Mouse (Mus musculus) layer of hippocampus, adult 2 months (tissue): ENCODE results near the gene Slain2. TPM values are rescaled to one million over a fixed set of nuclear protein-coding genes. Genes with fewer than 3 reads are reported as not detected.

Source experiments
- DNase-seq, 2 experiments: peaks; one replicate each; pipeline ENCODE4 v3.0.0; 2022; ENCODE audit warnings: low spot score in 2 of 2
- H3K27ac ChIP-seq: fragments of 200-600 bp; 2 replicates; pipeline ENCODE4 v1.8.1; 2022
- H3K4me3 ChIP-seq: fragments of 200-600 bp; 2 replicates; pipeline ENCODE4 v1.8.1; 2022; ENCODE audit warnings: mild to moderate bottlenecking
- CTCF ChIP-seq: fragments of 200-600 bp; conservative IDR thresholded peaks from 2 replicates; pipeline ENCODE4 v1.8.1; 2022; ENCODE audit warnings: antibody characterized with exemption, mild to moderate bottlenecking, moderate library complexity
- total RNA-seq, 2 experiments: library from RNA; stranded (reverse); gene quantifications; 2 replicates each; pipeline ENCODE4 v1.2.3; 2021

The Slain2 gene
- total RNA-seq, 2 experiments from 2014 or later, result 23.3 to 24.0 TPM

DNA sequence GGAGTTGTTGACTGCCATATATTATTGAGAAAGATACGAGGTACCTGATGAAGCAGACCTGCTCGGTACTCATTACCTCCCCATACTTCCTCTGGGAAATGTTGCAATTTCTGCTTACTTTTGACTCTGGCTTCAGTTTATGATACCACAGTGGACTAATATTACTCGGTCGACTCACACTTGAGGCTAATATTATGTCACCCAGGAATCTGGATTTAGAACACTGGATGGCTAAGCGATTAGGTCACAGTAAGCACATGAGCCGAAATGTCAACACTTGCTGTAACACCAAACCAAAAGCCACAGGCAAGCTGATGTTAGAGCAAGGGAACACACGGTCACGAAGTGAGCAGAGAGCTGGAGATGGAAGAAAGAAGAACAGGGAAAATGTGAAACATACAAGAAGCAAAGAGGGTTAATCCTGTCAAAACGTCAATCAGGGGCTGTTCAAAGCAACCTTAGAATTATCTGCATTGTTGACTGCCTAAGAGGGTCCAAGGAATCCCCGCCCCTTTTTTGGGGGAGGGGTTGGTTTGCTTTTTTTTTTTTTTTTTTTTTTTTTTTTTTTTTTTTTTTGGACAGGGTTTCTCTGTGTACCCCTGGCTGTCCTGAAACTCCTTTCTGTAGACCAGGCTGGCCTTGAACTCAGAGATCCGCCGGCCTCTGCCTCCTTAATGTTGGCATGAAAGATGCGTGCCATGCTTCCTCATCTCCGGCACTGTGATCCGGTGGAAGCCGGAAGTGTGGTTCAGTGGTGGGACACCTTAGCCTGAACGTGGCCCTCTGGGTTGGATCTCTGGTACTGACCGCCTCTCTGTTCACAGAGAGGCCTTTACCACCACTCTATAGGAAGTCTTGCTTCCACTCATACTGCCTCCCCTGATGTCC lies 9.0 kb upstream of the Slain2 start:
- Histone ChIP-seq H3K27ac (no peak overlapping the region), H3K4me3 (no peak overlapping the region)
- DNase-seq, result no peak
- no peak for TF ChIP-seq CTCF

DNA sequence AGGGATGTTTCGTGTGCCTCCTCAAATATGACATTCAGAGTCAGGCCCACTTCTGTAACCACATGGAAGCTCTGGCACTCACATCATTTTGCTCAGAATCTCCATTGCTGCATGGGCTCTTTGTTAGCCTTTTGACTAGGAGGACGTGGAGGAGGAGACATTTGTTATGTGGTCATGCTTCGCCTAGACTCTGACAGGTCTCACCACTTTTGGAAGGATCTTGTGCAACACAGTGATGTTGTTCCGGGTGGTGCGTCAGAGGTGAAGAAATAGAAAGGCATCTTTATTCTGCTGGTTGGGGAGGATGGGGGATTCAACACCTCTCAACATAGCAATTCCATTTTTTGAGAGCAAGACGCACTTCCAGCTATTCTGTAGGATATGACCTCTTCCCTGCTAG lies 6.7 kb upstream of the Slain2 start:
- Histone ChIP-seq H3K27ac (no peak overlapping the region), H3K4me3 (no peak overlapping the region)
- DNase-seq, result no peak
- no peak for TF ChIP-seq CTCF

DNA sequence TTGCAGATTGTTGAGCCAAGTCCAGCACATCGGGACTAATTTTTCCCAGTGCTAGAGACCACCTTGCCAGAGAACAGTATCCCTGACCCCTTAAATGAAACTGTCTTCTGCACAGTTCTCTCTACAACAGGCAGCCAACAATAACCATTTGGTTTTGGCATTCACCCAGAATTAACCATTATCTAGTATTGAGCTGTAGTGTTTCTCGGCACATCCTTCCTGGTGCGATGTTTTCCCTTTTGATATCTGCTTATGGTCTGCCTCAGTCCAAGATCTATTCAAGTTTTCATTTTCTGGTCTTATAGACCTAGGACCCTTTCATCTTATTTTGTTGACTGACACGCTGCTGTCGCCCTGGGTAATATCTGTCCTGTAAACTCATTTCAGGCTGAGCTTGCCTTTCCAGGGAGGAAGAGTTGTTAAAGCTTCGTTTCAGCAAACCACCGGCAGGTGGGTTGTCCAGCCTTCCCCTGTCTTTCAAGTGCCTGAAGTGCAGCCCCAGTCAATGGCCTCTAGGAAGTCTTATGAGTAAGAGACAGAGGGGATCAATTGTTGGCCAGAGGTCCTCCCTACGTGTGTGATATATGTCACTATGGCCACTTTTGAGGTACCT lies 5.7 kb upstream of the Slain2 start:
- Histone ChIP-seq H3K4me3 (no peak overlapping the region), H3K27ac (no peak overlapping the region)
- DNase-seq, result no peak
- TF ChIP-seq CTCF, result no peak

DNA sequence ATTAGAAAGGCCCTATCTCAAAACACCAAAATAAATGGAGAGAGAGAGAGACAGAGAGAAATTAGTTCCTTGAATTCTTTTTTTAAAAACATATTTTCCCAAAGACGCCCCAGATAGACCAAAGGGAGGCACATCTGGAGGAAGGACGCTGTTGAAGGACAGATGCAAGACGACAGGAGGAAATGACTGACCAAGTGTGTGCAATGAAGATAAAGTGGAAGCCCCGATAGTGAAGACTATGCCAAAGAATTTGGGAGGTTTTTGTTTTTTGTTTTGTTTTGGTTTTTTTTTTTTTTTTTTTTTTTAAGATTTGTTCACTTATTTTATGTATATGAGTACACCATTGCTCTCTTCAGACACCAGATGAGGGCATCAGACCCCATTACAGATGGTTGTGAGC lies 4.7 kb upstream of the Slain2 start:
- no peak for DNase-seq
- no peak overlapping the region for H3K27ac ChIP-seq
- TF ChIP-seq CTCF, result no peak
- H3K4me3 ChIP-seq, result no peak overlapping the region

DNA sequence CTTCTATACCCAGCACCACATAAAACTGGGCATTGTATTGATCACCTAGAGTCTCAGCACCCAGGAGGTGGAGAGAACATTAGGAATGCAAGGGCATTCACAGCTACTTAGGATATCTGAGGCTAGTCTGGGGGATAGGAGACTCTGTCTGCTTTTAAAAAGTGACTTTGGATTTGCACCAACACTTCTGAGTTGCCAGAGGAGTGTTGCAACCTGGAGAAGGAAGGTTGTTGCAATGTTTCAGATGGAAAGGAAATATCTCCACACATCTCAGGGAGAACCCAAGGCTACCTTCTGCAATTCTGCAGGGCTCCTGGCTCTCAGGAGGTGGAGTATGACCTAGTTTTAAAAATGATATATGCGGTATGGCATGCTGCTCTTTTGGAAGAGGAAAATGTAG lies 3.7 kb upstream of the Slain2 start:
- H3K27ac ChIP-seq, result no peak overlapping the region
- TF ChIP-seq CTCF, result no peak
- DNase-seq, result no peak
- H3K4me3 ChIP-seq, result no peak overlapping the region

DNA sequence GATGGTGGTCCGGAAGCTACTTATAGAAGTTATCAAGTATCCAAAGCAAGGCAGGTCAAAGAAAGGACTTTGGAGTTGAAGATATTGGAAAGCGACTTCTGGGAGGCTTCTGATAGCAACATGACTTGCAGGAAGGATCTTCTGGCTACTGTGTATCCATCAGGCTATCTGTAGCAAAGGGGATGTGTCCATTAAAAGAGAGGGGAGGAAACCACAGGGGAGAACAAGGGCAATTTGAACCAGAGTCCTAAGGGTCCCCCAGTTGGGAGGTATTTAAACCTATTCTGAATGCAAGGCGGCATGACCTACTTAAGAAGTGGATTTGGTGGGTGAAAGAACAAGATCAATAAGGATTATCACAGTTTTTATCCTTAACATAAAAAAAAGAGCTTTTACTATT lies 2.8 kb upstream of the Slain2 start:
- no peak for DNase-seq
- no peak overlapping the region for H3K4me3 ChIP-seq
- H3K27ac ChIP-seq, result no peak overlapping the region
- no peak for TF ChIP-seq CTCF

DNA sequence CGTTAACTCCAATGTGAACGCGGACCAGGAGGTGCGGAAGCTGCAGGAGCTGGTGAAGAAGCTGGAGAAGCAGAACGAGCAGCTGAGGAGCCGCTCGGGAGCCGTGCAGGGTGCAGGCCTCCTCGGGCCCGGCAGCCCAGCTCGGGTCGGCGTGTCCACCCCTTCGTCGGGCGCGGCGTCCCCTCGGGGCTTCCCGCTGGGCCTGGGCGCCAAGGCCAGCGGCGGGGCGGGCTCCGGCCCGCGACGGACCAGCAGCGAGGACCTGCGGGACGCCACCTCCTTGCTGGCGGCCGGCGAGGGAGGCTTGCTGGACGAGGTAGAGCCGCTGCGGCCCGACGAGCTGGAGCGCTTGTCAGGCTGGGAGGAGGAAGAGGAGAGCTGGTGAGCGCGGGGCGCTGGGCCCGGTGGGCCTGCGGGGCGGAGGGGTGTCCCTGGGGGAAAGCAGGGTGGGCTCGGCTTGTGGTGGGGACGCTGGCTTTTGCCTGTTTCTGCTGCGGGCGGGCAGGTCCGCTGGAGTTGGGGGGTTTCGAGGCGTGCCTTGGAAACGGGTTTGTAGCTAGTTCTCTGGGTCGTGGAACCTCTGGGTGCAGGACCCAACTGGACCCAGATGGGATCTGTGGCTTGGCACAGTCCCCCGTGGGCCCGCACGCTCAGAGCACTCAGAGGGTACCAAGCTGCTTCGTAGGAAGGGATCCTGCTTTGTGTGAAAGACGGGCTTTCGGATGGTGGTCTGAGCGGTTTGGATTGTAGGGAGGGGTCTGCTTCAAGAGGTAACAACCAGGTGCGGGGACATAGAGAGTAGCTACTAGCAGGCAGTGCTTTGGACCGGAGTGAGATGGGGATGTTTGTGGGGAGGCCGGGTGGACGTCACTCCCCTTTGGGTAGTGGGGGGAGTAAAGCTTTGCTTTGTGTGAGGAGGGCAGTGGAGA lies 793 bp downstream of the Slain2 start:
- no peak for TF ChIP-seq CTCF
- Histone ChIP-seq H3K27ac (peak overlapping the region; percentile 98), H3K4me3 (peak overlapping the region; percentile 75)
- peak in 1 of 2 experiments; percentile 31 for DNase-seq

DNA sequence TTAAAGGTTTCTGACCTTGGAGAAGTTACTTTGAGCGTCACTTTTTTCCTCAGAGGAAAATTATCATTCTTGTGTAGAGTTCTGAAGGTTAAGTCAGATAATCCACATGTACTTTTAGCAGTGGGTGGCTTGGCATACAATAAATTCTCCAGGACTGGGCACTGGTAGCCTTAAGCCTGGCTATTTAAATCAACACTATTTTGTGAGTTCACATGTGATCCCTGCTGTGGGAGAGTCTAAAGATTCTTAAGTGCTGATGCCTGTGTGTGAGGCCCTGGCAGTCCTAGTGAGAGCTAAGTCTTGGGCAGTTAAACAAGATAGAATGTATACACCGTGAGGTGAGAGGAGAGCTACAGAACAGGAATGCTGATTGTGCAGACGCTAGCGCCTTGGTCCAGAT lies 1.9 kb downstream of the Slain2 start:
- TF ChIP-seq CTCF, result no peak
- Histone ChIP-seq H3K4me3 (peak overlapping the region; percentile 75), H3K27ac (no peak overlapping the region)
- no peak for DNase-seq

DNA sequence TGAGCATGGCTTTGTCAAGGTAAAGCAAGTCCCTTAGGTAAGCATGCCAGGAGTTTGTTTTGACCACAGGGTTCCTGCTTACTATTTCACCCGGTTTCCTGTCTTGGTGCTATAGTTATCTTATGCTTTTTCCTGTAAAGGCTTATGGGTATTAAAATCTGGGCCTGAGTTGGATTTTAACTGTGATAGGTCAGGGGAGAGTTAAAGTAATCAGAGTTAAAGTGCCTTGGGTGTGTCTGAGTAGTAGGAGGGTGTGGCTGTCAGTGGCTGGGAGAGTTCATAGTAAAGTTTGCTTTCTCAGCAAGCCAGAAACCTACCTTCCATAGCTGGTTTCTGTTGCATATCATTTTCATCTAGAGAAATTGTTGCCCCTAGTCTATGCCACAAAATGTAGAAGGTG lies 2.7 kb downstream of the Slain2 start:
- no peak for DNase-seq
- Histone ChIP-seq H3K27ac (no peak overlapping the region), H3K4me3 (no peak overlapping the region)
- no peak for TF ChIP-seq CTCF

DNA sequence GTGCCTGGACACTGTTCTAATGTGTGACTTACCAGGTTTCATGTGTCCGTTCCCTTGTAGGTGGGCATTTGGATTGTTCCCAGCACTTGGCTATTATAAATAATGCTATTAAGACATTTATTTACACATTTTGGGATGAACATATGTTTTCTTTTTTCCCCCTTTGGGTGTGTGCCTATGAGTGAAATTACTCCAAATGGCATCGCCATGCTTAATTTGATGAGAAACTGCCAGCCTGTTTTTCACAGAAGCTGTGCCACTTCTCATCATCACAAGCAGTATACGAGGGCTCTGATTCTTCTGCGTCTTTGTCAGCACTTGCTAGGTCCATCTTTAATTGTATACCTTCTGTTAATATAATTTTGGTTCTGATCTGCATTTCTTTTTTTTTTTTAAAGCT lies 6.3 kb downstream of the Slain2 start:
- Histone ChIP-seq H3K27ac (no peak overlapping the region), H3K4me3 (no peak overlapping the region)
- no peak for DNase-seq
- no peak for TF ChIP-seq CTCF

DNA sequence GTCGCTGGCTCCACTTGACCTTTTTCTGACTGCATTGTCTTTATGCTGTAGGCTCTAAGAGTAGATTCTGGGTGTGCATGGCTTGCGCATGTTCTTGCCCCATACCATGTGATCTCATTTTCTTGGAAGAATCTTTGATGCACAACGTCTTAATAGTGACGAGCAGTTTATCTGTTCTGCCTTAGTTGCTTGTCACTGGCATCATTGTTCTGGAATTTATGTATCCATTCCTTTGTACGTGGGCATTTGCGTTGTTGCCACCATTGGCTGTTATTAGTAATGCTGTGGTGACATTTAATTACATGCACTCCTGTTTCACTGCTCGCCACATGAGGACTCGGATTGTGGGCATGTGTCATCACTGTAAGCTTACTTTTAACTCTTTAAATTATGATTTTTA lies 7.1 kb downstream of the Slain2 start:
- no peak for TF ChIP-seq CTCF
- DNase-seq, result no peak
- no peak overlapping the region for H3K4me3 ChIP-seq
- no peak overlapping the region for H3K27ac ChIP-seq

DNA sequence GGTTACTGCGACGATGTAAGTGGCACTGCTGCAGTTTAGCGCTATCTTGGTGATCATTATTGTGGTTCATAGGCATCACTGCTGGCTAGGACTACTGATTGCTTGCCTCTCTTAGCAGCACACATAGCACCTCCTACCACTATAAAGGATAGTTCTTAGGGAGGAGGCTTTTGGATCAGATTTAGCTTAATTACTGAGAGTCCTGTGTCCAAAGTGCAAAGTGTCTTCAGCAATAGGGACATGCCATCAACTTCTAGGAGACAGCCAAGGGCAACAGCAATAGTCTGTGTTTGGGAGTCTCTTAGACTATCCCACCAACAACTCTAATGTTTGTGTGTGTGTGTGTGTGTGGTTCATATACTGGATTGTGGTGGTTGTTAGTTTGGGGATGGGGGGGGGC lies 8.7 kb downstream of the Slain2 start:
- H3K4me3 ChIP-seq, result no peak overlapping the region
- no peak for DNase-seq
- TF ChIP-seq CTCF, result no peak
- H3K27ac ChIP-seq, result no peak overlapping the region

DNA sequence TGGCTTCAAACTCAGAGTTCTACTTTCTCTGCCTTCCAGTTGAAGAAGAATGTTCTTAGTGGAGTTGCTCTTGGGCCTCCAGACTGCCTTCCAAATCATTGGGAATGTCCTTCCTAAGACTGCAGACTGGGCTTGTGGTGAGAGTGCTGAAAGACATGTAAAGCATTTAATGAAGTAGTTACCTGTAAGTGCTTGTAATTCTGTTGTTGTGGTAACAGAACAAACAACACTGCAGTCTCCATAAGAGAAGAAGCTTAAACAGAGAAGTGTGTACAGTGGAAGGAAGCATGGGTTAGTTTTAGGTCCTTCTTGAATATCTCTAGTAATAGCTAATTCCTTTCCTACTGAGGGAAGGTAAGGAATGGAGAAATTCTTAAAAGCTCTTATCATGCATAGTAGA lies 13.0 kb downstream of the Slain2 start:
- DNase-seq, result no peak
- TF ChIP-seq CTCF, result no peak

More for the DNA sequence above, 13.0 kb downstream of the Slain2 start:
- Histone ChIP-seq H3K27ac (no peak overlapping the region), H3K4me3 (no peak overlapping the region)
